Mouse (Mus musculus): ENCODE measurements around the gene Sav1. TPM values are rescaled to one million over a fixed set of nuclear protein-coding genes. Genes with fewer than 3 reads are reported as not detected.
A peak's percentile ranks its signal among the peaks of the same experiment; 100 is the strongest.

Sav1 gene
- 41.7 and 56.2 TPM in 2 replicates for total RNA-seq (2017)

- ATAC-seq (replicated peaks; ENCODE audit: low read depth, poor library complexity, severe bottlenecking), result peak; percentile 62
Observed at GRCm38 (mm10) chr12:69986786-69987497, at the start of gene Sav1. Sav1 (minus strand) TSS chr12:69987002.

- ATAC-seq (replicated peaks; ENCODE audit: low read depth, poor library complexity, severe bottlenecking), result no peak
Observed at GRCm38 (mm10) chr12:70026233-70026632, 39.4 kb upstream of the Sav1 start.

- no peak for ATAC-seq (replicated peaks; ENCODE audit: low read depth, poor library complexity, severe bottlenecking)
Observed at GRCm38 (mm10) chr12:70025431-70025830, 38.6 kb upstream of the Sav1 start.

- ATAC-seq (replicated peaks; ENCODE audit: low read depth, poor library complexity, severe bottlenecking), result no peak
Observed at GRCm38 (mm10) chr12:70023580-70023979, 36.8 kb upstream of the Sav1 start.

DNA sequence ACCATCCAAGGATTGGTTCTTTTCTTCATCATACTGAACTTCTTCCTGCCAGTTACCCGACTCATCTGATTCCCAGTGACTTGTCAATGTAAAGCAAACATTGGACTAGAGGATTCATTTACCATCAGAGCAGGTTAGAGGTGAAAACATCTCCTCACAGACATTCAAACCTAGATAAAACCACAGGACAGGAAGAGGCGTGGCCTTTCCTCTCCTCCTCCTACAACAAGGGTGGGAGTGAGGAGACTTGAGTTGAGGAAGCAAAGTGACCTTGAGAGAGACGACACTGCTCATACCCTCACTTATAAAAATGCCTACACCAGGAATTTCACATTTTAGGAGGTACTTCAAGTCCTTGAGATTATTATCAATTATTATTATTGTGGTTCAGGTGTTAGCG is 31.4 kb upstream of the Sav1 start:
- 0 out of 2 replicates have a peak, but pooled peaks have one; percentile 45 for ATAC-seq (replicated peaks; ENCODE audit: low read depth, poor library complexity, severe bottlenecking)

GRCm38 (mm10) chr12:70015936-70016335 is 29.1 kb upstream of the Sav1 start:
- ATAC-seq (replicated peaks; ENCODE audit: low read depth, poor library complexity, severe bottlenecking), result no peak

- no peak for ATAC-seq (replicated peaks; ENCODE audit: low read depth, poor library complexity, severe bottlenecking)
Observed at GRCm38 (mm10) chr12:70011681-70012080, 24.9 kb upstream of the Sav1 start.

- no peak for ATAC-seq (replicated peaks; ENCODE audit: low read depth, poor library complexity, severe bottlenecking)
Observed at GRCm38 (mm10) chr12:70010356-70010755, 23.6 kb upstream of the Sav1 start.

DNA sequence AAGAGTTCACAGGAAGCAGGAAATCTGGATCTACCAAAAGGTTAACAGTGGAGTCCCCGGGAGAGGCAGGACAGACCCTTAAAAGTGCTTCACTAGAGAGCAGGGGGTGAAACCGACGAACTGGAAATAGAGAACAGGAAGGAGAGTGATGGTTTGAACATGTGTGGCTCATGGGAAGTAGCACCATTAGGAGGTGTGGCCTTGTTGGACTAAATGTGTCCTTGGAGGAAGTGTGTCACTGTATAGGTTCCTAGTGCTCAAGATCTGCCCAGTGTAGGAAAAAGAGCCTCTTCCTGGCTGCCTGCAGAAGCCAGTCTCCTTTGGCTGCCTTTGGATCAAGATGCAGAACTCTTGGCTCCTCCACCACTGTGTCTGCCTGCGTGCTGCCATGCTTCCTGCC is 18.3 kb upstream of the Sav1 start:
- no peak for ATAC-seq (replicated peaks; ENCODE audit: low read depth, poor library complexity, severe bottlenecking)

- ATAC-seq (replicated peaks; ENCODE audit: low read depth, poor library complexity, severe bottlenecking), result no peak
Observed at GRCm38 (mm10) chr12:69998186-69998983, 11.6 kb upstream of the Sav1 start.

DNA sequence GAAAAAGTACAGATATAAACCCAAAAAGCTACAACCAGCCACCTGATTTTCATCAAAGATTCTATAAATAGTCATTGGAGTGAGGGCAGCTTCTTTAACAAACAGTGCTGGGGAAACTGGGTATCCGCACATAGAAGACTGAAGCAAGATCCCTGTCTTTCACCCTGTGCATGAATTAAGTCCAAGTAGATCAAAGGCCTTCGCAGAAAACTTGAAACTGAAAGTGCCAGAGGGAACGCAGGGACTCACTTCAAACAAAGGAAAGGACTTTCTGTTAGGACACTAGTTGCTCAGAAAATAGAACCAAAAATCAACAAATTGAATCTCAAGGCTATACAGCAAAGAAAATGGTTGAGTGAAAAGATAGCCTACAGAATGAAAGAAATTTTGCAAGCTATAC is 8.6 kb upstream of the Sav1 start:
- no peak for ATAC-seq (replicated peaks; ENCODE audit: low read depth, poor library complexity, severe bottlenecking)

GRCm38 (mm10) chr12:69986241-69986762 is 500 bp downstream of the Sav1 start:
- peak; percentile 37 for ATAC-seq (replicated peaks; ENCODE audit: low read depth, poor library complexity, severe bottlenecking)

- ATAC-seq (replicated peaks; ENCODE audit: low read depth, poor library complexity, severe bottlenecking), result no peak
Observed at GRCm38 (mm10) chr12:69985546-69985945, 1.3 kb downstream of the Sav1 start.

DNA sequence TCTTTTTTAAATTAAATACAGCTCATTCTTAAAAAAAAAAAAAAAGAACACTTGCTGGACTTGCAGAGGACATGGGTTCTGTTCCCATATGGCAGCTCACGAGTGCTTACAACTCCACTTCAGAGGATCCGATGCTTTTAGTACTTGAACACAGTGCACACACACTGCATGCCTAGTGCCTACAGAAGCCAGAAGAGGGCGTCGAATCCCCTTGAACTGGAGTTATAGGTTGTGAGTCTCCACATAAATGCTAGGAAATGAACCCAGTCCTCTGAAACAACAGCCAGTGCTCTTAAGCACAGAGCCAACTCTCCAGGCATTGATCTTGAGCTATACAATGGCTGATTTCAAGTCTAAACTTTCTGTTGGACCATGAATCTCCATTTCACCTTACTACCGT is 3.9 kb downstream of the Sav1 start:
- ATAC-seq (replicated peaks; ENCODE audit: low read depth, poor library complexity, severe bottlenecking), result no peak

GRCm38 (mm10) chr12:69977376-69977998 is 9.3 kb downstream of the Sav1 start:
- no peak for ATAC-seq (replicated peaks; ENCODE audit: low read depth, poor library complexity, severe bottlenecking)

DNA sequence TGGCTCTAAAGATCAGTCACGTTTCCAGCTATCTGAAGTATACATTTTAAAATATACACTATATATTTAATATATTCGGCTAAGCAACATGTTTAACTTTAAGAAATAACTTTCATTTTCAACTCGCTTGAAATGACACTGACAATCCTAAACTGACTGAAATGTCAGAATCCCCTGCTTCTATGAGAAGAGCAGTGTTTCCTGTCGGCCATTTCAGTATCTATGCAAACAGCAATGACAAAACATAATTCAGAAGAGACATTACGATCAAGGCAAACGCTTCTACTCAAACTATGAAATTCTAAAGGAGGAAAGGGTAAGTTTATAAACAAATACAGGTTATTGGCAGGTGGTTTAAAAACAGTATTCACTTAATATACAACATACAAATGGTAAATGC is 10.1 kb downstream of the Sav1 start:
- ATAC-seq (replicated peaks; ENCODE audit: low read depth, poor library complexity, severe bottlenecking), result no peak

DNA sequence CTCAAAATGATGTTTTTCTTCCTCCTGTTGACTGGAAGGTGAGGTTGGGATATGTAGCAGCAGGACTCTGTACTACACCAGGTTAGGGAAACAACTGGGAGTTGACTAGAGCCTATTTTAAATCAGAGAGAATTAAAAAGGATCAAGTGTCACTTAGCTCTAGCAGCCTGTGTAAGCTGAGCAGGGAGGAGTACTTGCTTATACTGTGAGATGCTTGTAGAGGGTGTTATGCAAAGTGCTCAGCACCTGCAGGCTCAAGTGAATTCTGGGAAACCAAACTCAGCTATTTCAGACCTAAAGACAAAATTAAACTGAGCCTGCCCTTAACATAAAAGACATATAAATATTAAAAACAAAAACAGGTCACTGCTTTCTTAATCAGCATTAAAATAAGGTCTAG is 13.1 kb downstream of the Sav1 start:
- no peak for ATAC-seq (replicated peaks; ENCODE audit: low read depth, poor library complexity, severe bottlenecking)

DNA sequence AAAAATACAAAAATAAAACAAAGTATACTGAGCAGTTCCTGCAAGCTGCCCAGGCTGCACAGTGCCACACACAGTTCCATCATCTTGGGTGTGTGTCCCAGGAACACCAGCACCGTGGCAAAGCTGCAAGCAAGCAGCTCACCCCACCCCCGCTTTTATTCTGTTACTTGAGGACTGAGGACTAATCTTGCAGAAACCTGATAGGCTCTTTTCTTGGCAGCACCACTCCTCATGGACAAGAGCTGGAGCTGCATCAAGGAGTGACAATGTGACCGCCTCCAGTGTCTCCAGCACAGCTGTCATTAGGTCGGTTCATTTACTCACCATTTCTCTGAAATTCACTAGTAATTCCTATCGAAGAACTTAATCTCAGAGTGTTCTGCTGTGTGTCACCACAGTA is 18.6 kb downstream of the Sav1 start:
- ATAC-seq (replicated peaks; ENCODE audit: low read depth, poor library complexity, severe bottlenecking), result no peak

GRCm38 (mm10) chr12:69967112-69967511 is 19.7 kb downstream of the Sav1 start:
- ATAC-seq (replicated peaks; ENCODE audit: low read depth, poor library complexity, severe bottlenecking), result no peak

DNA sequence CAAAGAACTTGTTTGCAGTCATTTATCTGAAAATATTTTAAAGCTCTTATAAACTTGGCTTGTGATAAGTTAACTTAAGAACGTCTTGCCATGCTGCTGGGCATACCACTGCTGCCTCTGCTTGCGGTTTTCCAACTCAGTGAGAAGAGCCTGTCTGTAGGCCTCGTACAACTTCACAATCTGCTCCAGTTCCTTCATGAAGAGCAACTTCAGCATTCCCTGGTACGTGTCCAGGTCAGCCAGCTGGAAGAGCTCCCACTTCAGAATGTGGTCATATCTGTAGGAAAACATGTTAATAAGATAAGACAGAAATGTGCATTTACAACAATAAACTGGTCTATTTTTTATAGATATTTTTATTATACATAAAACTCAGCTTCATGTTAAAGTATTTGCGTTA is 20.7 kb downstream of the Sav1 start:
- no peak for ATAC-seq (replicated peaks; ENCODE audit: low read depth, poor library complexity, severe bottlenecking)

- no peak for ATAC-seq (replicated peaks; ENCODE audit: low read depth, poor library complexity, severe bottlenecking)
Observed at GRCm38 (mm10) chr12:69965644-69966043, 21.2 kb downstream of the Sav1 start.

Data from common myeloid progenitor, adult 5-6 weeks (primary cell).